Mouse (Mus musculus): ENCODE data around the gene Irf2bp1.

Irf2bp1 gene

GRCm38 (mm10) chr7:19029084-19029653, 25.3 kb downstream of the Irf2bp1 start:
- peak; percentile 36 for DNase-seq (ENCODE audit: low spot score)

DNA sequence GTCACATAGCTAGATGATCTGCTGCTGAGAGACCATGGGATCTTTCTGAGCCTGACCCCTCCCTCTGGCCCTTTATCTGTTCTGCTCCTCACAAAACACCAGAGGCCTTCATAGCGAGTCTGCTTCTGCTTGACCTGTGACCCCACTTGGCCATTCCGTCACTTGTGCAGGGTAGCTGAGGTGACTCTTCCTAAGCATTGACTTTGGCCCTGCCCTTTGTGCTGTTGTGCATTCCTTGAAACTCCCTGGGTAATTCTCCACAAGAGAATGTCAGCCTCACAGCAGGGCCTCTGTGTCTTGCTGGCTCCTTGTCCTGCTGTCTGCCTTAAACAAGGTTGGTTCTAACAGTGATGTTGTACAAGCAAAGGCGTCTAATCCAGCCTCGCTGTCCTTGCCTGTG, 27.8 kb downstream of the Irf2bp1 start:
- no peak for DNase-seq (ENCODE audit: low spot score)

- no peak for DNase-seq (ENCODE audit: low spot score)
Observed at GRCm38 (mm10) chr7:19044616-19045015, 40.8 kb downstream of the Irf2bp1 start.

DNA sequence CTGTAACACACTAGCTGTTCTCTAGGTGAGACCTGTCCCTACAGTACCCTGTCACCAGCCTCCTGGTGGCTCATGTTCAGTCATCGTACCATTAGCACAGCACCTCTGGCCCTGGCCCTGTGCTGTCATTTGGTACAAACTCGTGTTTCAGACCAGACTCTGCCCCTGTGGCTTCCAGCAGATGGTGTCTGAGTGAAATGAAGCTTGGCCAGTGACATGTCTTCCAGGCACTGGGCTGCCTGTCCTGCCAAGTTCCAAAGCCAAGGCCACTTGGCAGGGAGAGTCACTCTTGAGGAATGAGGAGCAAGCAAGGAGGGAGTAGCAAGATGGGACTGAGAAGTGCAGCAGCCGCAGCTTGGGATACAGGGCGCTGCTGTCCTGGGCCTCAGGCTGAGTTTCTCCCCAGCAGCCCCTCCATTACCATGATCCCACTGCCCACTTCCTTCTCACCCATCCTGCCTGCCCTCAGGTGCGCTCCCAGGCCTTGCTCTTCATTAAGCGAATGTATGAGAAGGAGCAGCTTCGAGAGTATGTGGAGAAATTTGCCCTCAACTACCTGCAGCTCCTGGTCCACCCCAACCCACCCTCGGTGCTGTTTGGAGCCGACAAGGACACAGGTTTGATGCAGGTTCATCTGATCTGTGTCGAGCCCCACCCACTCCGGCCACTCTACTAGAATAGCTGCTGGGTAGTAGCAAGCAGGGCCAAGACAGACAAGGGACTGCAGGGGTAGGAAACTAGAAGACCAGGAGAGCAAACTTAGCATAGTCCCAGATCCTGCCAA, 42.6 kb downstream of the Irf2bp1 start:
- DNase-seq (ENCODE audit: low spot score) = no peak

DNA sequence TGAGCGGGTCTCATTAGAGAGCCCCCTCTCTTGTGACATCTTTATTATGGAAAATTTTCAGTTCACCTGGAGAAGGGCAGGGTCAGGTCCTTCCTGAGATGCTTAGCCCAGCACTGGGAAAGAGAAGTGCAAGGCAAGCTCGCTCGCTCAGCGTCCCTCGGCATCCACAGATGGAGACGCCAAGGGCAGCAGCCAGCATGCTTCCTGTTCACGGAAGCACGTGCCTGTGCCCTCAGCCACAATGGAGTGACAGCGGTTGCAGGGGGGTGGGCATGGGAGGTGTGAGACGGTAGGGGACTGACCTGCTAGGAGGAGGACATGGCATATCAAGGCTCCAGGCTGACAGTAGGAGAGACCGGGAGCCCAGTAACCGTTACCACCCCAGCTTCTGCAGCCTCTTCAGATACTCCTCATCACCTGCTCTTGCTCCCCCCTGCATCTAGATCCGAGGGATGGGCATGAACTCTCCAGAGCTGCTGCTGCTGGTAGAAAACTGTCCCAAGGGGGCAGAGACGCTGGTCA, 44.2 kb downstream of the Irf2bp1 start:
- DNase-seq (ENCODE audit: low spot score) = no peak

DNA sequence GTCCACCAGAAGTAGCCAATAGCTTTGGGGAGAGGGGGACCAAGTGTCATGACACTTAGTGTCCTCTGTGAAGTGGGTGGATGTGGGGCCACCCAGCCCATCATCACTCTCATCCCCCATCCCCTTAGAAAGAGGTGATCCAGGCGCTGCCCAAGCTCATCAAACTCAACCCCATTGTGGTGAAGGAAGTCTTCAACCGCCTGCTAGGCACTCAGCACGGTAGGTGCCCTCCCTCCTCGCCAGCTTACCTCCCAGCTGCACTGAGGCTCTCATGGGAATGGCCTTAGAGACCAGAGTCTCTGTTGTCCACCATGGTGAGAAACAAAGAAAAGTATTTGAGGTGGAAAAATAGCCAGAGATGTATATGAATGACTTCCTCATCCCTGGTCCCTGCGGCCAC, 45.4 kb downstream of the Irf2bp1 start:
- no peak for DNase-seq (ENCODE audit: low spot score)

DNA sequence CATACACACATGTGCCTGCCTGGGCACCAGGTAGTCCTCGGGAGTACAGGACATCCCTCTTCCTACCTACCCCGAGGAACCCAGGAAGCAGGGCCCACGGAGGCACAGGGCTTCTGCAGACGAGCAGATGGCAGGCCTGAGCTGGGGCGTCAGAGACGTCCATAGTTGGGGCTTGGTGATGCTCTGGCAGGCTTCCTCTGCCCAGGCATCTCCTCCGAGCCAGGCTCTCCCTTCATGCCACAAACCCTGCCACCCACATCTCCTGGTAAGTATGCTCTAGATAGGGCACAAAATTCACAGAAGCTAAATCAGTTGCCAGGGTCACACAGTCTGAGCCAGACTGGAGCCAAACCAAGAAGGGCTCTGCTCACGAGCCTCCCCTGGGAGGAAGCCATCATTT, 46.3 kb downstream of the Irf2bp1 start:
- no peak for DNase-seq (ENCODE audit: low spot score)

DNA sequence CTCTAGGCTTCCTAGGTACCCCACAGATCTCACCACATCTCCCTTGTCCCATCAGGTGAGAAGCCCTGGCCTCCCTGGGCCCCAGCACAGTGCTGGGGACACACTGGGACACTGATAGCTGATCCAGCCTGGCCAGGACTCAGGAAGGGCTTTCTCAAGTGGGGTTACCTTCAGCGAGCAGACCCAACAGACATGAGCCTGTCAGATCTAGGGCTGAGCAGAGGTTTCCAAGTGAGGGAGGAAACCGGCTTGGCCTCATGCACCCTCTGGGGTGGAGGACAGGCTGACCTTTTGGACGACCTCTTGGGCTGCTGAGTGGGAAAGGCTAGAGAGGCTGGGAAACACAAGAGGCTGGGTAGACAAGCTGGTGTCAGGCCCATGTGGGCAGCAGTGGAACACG, 47.3 kb downstream of the Irf2bp1 start:
- DNase-seq (ENCODE audit: low spot score) = no peak

- no peak for DNase-seq (ENCODE audit: low spot score)
Observed at GRCm38 (mm10) chr7:19052345-19053135, 48.7 kb downstream of the Irf2bp1 start.

DNA sequence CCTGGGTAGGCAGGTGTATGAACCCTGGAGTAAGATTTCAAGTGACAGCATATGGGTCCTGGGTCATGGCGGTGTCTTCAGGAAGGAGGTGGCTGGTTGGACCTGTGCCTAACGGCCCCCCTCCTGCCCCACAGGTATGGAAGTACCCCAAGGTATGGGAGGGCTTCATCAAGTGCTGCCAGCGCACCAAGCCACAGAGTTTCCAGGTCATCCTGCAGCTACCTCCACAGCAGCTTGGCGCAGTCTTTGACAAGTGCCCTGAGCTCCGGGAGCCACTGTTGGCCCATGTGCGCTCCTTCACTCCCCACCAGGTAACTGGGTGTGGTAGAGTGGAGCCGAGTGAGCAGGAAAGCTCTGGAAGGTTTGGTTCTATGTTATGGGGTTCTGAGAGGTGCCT, 49.3 kb downstream of the Irf2bp1 start:
- no peak for DNase-seq (ENCODE audit: low spot score)

DNA sequence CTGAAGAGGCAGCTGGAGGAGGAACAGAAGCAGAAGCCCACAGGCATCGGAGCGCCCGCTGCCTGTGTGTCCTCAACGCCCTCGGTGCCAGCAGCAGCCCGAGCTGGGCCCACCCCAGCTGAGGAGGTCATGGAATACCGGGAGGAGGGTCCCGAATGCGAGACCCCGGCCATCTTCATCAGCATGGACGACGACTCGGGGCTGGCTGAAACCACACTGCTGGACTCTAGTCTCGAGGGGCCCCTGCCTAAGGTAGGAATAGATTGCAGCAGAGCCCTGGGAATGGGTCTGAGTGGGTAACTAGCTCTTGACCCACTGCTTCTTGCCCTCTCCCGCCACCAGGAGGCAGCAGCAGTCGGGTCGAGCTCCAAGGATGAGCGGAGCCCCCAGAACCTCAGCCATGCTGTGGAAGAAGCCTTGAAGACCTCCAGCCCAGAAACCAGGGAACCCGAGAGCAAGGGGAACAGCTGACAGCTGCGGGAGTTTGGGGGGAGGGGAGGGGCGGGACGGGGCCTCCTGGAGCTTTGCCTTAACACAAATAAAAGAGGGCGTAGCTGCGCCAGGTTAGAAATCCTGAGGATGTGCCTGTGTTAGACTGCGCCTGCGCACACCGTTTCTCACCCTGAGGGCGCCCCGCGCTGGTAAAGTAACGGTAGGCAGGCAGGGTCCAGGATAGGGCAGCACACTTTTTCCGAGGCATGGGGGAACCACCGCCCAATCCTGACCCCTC, 50.4 kb downstream of the Irf2bp1 start, which contains the start of gene Rsph6a:
Rsph6a (plus strand) TSS at position 644 of the 730 bp plus-strand sequence.
- DNase-seq (ENCODE audit: low spot score) = no peak

DNA sequence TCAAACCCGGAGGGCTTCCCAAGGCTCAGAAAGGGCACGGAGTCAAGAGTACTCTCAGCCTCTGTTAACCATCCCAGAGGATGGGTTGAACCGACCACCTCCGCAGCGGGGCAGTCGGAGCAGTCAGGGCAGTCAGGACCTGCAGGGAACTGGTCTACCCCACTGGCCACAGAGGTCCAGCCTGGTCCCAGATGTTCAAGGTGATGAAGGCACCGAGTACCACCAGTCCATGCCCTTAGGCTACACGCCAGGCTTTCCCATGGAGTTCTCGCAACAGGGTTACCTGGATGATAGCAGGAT, 50.9 kb downstream of the Irf2bp1 start:
- no peak for DNase-seq (ENCODE audit: low spot score)

- no peak for DNase-seq (ENCODE audit: low spot score)
Observed at GRCm38 (mm10) chr7:19055108-19055507, 51.3 kb downstream of the Irf2bp1 start.

Data from urinary bladder, postnatal 25 days (tissue).